Mouse (Mus musculus) testis, postnatal 14 days (tissue): ENCODE measurements around the gene Gm44502.

ENCODE experiments used
- DNase-seq: peaks from one replicate; pipeline ENCODE4 v3.0.0; 2021; ENCODE audit warnings: low spot score

Gm44502 gene

DNA sequence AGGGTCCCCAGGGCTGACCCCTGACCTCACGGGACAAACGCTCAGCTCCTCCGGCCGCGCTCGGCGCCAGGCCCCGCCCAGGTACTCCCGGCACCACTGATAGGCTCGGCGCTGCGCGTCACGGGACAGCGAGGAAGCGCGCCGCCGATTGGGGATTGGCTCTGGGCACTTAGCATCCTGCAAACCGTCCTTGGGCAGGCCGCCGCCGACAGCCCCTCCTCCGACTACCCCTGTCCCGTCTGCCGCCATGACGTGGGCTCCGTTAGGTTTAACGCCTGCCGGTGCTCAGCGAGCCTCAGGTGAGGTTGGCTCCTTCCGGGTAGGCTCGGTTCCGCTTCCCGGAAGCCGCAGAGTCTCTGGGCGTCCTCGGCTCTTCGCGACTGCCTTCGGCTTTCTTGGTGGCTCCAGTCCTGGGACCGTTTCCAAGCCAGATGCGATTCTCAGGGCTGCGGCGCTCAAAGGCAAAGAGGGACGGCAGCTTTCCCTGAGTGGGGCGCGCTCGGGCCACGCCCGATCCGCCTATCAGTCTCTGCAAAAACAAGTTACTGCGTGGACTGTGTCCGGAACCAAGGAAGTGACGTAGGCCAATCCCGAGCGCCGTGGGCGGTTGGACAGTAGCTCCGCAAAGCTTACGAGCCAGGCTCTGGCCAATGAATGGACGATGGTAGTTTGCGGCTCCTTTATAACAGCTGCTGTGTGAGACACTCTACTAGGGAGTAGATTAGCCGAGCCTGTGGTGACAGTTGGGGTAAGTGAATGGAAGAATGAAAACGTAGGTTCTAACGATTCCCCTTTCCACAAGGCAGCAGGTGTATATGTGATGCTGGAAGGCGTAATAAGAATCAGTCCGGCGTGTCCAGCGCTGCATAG lies at the start of gene Gm44502, which contains the start of the genes C730034F03Rik and Chkb:
Gene Gm44502, minus strand, starts transcription at position 345 of the 870 bp plus-strand sequence.
Gene C730034F03Rik, plus strand, starts transcription at position 238 of the 870 bp plus-strand sequence.
Gene Chkb, minus strand, starts transcription at position 557 of the 870 bp plus-strand sequence.
- DNase-seq: peak; percentile 88

DNA sequence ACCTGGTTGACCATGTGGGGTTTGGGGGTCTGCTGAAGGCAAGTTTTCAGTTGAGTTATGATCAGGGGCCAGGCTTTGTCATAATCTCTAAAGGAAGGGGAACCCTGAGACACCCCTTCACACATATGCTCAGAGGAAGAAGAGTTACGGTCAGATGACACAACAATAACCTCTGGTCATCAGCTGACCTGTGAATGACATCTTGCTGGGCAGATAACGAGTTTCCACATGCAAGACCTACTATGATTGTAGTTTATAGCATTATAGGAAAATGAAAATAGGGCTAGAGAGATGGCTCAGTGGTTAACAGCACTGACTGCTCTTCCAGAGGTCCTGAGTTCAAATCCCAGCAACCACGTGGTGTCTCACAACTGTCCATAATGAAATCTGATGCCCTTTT lies 49.1 kb upstream of the Gm44502 start:
- no peak for DNase-seq

DNA sequence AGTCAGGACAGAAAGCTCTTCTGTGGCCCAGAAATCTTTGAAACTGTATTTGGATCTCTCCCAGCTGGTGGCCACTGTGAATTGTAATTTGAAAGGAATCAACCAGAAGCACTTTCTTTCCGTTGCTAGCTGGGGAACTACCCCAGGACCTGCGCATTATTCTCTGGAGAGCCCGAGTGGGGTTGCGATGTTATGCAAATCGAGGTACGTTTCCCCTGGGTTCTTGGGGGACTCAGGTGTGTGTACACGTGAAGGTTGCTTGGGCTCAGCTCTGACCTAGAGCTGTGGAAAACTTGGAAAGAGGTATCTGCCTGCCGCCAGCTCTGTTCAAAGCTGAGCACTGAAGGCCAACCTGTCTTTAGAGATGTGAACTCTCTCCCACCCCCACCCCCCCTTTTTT lies 48.3 kb upstream of the Gm44502 start:
- no peak for DNase-seq

DNA sequence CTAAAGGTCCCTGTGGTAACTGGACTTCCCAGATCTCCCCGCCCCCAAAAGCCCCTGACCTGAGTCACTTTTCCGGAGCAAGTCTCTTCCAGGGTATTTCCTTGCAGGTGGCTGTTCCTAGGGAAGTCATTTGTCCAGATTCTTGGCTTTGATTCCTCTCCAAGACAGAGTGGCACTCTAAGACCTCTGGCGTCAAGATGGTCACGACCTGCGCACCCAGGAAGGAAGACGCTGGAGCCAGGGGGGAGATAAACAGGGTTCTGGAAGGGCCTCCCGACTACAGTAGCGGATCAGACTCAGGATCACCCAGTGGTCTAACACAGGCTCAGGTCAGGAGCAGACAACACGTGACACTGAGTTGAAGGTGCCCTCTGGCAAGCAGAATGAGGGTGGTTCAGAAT lies 47.6 kb upstream of the Gm44502 start, which contains the start of gene Arsa:
Gene Arsa, minus strand, starts transcription at position 335 of the 401 bp plus-strand sequence.
- DNase-seq: no peak

DNA sequence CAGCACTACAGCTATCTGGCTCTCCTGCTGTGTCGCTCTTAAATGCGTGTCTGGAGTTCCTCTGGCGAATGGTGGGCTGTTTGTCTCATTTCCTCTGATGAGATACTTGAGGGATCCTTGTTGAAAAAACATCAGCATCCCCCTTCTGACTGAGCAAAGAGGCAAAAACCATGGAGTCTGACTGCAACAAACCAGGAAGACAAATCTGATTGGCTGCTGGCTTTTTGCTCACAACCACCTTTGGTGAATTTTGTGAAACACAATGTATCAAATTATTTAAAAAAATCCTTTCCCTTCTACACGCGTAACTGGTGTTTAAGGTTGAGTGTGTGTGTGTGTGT lies 46.9 kb upstream of the Gm44502 start:
- no peak for DNase-seq

DNA sequence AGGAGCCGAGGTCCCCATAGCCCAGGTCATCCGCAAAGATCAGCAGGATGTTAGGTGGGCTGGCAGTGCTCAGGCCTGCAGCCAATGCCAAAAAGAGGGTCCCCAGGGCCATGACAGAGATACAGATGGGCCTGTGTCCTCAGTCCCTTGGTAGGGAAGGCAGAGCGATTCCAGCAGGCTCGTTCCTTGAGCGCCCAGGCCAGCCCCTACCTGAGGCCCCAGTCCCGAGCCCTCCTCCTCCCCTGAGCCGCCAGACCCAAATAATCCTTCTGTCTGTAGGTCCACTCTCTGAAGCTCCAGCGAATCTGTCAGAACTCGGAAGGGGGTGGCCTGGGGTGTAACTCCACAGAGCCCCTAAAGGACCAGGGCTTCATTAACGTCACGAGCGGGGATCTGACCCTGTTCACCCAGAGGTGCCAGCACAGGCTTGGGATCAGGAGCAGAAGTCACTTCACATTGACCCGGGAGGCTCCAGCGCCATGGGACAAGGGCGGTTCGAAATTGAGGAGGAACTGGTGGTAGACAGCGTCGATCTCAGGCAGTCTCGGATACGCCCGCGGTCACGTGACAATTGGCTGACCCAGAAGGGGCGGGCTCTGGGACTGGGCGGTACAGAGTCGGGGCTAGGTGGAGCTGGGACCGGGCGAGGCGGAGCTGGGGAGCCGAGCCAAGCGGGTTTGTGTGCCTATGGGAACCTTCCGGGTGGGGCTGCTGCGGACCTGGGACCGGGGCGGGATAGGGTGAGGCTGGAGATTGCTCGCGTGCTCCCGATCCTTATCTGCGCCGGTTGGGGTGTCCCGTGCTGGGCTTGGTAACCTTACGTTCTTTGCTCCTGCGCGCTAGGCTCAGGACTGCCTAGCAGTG lies 46.3 kb upstream of the Gm44502 start:
- peak; percentile 83 for DNase-seq

DNA sequence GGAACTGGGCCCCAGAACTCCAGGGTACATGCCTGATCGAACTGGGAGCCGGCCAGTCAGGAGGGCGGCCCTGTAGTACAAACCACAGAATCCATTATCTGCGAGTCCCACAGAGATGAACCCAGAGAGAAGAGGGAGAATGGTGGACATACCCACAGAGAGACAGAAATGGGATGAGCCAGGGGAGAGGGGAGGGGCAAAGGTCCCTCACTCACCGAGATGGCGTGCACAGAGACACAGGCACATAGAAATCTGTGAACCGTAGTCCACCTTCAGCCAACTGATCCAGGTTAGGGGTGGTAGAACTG lies 45.8 kb upstream of the Gm44502 start:
- no peak for DNase-seq

DNA sequence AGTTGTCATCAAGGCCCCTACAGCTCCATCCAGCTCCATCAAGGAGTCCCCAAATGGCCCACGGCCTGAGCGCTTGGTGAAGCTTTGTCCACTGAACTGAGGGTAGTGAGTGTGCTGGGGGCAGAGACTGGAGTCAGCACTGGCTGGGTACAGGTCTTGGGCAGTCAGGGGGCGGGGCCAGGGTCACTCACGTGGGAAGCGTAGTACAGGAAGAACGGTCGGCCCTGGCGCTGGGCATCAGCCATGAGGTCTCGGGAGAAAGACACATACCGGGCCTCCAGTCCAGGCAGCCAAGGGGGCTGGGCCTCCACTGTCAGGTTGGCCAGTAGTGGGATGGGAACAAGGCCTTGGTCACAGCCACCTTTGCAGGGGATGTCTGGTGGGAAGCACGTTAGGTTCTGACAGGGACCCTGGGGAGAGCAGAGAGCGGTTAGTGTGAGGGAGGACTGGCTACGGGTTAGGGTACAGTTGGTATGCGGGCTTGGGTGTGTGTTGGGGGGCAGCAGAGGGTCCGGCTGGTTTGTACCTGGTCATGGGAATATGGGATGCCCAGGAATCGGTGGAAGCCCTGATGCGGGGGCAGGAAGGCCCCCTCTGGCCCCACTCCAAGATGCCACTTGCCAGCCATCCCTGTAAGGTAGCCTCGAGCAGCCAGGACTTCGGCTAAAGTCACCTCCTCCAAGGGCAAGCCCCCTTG lies 45.2 kb upstream of the Gm44502 start:
- DNase-seq: no peak

DNA sequence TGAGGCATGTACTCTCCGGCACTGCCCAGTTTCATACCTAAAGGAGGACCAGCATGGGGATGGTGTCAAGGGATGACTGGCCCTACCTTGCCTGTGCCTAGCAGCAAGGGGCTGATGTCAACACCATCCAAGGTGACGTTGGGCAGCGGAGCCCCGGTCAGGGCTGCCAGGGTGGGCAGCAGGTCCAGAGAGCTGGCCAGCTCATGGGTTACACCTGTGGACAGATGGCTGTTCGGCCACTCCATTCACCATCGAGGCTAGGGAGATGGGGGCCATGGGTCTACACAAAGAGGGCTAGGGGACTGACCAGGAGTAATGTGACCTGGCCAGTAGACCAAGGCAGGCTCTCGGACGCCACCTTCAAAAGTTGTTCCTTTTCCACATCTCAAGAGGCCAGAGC lies 44.4 kb upstream of the Gm44502 start:
- DNase-seq: no peak

DNA sequence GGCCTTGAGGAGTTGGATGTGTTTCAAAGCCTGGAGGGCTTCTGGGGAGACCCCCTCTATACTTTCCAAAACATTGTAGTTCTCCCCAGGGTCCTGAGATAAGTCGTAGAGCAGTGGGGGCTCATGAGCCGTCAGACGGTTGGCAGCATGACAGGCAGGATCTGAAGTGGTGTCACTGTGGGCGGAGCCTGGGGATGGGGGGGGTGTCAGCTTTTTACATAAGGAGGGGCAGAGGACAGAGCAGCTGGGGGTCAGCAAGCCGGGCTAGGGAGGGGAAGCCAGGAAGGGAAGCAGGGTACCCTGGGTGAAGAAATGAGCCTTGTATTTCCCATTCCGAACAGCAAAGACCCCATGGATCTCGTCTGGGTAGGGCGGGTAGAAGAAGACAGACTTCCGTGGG lies 43.9 kb upstream of the Gm44502 start:
- DNase-seq: no peak

DNA sequence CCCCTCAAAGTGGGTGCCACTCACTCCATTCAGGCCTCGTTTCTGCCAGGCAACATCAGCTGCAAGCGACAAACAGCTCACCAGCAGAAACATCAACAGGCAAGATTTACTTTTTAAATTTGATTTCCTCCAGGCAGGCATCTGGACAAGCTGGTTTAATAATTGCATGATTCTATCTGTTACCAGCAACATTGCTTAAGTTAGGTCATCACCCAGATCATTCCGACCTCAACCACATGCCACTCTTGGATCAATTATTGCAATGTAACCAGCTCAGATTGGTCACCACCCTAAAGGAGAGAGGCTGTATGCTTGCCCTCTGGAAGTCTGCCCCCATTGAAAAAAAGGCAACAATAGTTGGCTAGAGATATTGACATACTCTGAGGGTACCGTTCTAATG lies 42.0 kb upstream of the Gm44502 start:
- DNase-seq: no peak

DNA sequence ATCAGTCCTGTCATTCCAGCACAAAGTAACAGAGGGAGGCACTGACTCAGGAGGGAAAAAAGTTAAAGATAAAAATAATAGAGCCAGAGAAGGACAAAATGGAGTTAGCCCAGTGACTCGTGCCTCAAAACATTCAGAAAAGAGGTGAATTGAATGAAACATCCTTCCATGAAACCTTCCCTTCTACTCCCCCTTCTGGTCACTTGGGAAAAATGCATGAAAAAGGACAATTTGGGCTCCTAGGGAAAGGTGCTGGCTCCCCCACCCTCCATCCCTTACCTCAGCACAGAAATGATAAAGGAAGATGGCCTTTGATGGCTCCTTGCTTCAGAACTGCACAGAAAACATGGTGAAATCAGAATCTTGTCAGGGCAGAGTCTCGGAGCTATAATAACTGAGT lies 39.1 kb upstream of the Gm44502 start:
- no peak for DNase-seq

DNA sequence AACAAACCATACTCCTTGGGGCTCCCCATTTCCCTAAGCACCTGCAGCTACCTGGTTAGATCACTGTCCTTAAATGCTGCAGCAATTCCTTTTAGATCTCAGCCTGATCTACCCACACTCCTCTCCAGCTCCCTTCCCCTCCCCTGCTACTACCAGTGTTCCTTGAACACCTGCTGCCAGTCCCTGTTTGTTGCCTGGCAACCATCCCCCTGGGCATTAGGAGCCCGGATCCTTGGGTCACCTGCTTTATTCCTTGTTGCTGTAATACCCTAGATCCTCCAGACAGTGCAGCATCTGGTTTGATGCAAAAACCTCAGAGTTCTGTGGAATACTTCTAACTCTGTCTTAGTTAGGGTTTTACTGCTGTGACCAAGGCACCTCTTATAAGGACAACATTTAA lies 35.6 kb upstream of the Gm44502 start:
- no peak for DNase-seq

DNA sequence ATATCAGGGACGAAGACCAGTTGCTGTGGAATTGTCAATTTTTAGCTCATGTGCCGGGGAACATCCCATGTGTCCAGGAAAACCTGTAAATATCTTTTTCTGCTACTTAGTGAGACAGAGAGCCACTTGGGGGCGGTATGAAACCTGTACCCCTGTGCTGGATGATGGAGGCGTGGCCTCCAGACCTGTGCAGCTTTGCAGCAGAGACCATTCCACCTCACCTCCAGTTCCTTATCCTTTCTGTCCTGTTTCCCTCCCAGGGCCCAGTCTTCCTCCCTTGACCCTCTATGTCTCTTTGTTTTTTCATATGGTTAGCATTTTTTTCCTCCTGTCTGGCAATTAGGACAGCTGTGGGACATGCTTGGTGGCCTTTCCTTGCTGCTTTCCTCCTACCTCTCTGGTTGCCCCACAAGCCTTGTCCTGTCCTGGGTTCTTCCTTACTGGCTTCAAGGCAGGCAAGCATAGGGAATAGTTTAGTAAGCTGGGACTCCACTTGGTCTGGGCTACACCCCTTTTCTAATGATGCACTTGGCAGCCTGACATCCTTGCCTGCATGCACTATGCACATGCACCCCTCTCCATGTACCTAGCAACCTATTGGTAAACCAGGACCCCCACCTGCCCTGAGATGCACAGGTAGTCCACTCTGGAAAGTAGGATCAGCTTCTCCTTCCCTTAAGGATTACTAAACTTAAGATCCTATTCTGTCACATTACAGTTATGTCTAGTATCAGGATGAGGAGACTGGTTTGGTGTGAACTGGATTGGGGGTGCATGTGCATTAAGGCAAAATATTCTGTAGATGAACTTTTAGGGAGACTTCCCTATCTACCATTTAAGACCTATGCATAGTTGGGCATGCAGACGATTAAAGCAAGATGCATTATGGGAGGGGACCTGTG lies 34.1 kb upstream of the Gm44502 start:
- no peak for DNase-seq

DNA sequence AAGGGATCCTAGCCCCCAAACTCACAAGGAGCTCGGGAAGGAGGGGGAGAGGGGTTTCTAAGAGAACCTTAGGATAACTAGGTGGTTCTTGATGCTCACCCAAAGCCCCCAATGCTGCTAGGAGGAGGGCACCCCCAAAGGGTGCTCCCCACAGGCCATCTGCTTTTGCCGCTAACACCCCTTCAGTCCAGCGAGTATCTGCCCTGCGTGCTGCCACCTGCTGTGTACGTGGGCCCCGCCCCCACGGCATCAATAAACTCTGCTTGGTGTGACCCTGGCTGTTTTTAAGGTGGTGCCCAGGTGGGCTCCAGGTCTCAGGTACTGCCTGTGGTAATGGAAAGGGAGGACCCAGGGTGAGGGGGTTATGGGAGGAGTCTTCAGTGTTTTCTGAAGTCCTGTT lies 32.7 kb upstream of the Gm44502 start:
- no peak for DNase-seq

DNA sequence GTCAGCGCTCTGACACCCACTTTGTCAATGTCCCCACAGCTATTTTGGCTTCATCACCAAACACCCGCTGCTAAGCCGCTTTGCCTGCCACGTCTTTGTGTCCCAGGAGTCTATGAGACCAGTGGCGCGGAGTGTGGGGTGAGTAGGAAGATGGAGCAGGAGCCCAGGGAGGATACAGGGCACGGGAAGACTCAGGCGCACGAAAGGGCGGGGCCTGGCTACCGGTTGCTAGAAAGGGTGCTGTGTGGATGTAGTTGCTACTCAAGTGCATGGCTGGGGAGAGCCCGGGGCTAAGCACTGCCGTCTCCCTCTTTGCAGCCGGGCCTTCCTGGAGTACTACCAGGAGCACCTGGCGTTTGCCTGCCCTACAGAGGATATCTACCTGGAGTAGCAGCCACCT lies 31.8 kb upstream of the Gm44502 start:
- DNase-seq: no peak

DNA sequence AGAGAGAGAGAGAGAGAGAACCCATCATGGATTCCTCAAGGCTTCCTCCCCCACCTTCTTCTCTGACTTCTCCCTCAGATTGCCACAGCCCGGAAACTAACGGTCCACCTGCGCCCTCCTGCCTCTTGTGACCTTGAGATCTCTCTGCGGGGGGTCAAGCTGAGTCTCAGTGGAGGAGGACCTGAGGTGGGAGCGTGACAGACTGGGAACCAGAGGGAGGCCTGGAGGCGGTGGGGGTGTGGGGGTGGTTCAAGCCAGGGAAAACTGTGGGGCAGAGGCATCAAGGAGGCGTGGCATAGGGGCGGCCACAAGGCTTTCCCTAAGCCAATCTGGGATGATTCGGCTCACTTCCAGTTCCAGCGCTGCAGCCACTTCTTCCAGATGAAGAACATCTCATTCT lies 30.8 kb upstream of the Gm44502 start:
- no peak for DNase-seq

DNA sequence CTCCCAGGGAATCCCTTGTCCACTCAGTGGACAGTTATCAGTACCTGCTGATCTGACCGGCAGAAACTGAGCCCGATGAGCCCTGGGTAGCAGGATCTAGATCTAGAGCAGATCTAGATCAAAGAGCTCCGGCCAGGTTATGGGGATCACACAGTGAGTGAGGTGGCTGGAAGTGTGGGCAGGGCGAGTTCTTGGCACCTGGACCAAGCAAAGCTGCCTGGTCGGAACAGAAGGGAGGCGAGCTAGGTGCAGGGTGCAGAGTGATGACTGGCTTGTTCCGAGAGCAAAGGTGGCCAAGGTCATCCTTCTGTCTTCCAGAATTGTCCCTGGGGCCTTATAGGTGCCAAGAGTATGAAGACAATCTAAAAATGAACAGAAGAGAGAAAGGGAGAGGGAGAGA lies 30.3 kb upstream of the Gm44502 start:
- no peak for DNase-seq

DNA sequence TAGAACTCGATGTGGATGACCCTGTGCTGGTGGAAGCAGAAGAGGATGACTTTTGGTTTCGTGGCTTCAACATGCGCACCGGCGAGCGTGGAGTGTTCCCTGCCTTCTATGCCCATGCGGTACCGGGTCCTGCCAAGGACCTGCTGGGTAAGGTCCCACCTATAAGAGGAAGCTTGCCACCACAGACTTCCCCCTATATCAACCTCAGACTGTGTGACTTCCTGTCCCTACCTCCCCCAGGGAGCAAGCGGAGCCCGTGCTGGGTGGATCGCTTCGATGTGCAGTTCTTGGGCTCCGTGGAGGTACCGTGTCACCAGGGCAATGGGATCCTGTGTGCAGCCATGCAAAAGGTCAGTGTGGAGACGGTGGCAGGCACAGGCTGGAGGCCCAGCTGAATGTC lies 29.4 kb upstream of the Gm44502 start:
- DNase-seq: no peak

DNA sequence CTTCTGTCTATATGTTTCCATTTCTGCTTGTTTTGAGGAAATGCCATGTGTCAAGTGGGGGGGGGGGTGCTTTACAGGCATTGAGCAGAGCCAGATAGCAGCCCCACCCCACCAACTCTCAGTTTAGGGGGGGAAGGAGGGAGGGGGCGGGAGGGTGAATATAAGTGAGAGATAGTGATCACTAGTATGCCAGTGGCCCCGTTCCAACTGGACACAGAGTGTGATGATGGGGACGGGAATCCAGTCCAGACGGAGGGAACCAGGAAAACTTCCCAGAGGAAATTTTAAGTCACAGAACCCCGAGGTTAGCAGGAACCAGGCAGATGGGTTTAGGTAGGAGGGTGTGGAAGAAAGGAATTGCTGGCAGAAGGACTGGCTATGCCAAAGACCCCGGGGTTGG lies 26.1 kb upstream of the Gm44502 start:
- no peak for DNase-seq

DNA sequence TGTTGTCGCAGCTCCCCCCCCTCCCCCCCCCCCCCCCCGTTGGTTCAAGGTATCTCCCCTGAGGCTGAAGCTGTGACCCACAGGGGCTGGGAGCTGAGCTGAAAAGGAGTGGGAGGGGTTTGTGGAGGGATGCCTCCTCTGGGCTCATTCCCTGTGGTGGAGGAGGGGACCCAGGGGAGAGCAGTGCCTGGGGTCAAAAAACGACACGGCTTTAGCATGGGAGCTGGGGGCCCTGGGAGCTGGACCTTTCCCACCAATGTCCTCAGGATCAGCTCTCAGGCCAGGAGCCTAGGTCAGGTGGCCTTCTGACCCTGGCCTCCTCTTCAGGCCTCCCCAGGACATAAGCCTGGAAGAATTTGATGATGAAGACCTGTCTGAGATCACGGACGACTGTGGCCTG lies 25.4 kb upstream of the Gm44502 start:
- DNase-seq: no peak
